Mouse (Mus musculus): Measurements from ENCODE around the gene Lgr5. TPM values are rescaled to one million over a fixed set of nuclear protein-coding genes. Genes with fewer than 3 reads are reported as not detected.

Lgr5 gene
- polyA plus RNA-seq, 1 experiment, result 0.05 TPM

DNA sequence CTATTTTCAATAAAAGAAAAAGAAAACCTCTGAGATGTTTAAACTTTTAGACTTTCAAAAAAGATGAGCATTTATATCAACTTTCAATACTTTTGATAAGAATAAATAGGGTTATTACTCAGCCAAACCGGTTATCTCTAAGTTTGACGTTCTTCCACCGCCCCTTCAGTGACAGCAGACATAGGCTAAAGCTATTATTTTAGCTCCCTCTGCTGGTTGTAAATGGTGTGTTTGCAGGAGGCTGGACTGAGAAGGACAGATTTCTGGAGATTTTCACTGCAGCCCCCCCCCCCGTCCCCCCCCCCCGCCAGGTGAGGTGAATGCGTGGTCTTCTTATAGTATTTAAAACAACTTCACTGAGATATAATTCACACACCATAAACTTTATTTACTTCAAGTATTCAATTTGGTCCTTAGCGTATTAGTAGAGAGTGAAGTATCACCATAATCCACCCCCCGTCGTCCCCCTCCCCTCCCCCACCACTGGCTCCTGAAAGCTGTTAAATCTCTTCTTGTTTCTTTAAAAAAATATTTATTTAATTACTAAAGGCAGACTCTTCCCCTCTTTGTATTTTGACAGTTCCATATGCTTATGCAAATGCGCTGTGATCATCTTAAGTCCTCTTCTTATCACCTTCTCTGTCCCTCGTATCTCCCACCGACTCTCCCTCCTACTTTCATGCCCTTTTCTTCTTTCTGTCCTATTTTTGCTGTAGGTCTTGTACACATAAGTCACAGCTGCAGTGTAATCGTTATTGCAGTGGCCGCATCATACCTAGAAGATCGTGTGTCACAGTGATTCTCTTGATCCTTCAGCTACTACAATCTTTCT lies 30.1 kb upstream of the Lgr5 start:
- H3K4me1 ChIP-seq (ENCODE audit: control insufficient read depth, insufficient read depth, low read length), result no peaks in the 10 kb centered on the region
- H3K27me3 ChIP-seq (ENCODE audit: control insufficient read depth, insufficient read depth, low read length), result no peaks in the 10 kb centered on the region
- no peak overlapping the region for H3K4me3 ChIP-seq (ENCODE audit: control insufficient read depth, low read depth, low read length)
- no peak overlapping the region for H3K27ac ChIP-seq (ENCODE audit: control insufficient read depth, insufficient read depth, low read depth, low read length)
- H3K36me3 ChIP-seq (ENCODE audit: control insufficient read depth, insufficient read depth, low read length), result no peaks in the 10 kb centered on the region
- TF ChIP-seq CTCF (IDR thresholded peaks at IDR 0.05; ENCODE audit: control insufficient read depth, insufficient read depth, insufficient replicate concordance, low read depth, low read length), result no peak
- TF ChIP-seq POLR2A (IDR thresholded peaks at IDR 0.05; ENCODE audit: control insufficient read depth, low read depth, low read length), result no peak

- Histone ChIP-seq H3K4me1 (ENCODE audit: control insufficient read depth, insufficient read depth, low read length) (no peaks in the 10 kb centered on the region; the same call in 1 of the 2 replicates), H3K36me3 (ENCODE audit: control insufficient read depth, insufficient read depth, low read length) (no peaks in the 10 kb centered on the region), H3K27me3 (ENCODE audit: control insufficient read depth, insufficient read depth, low read length) (no peaks in the 10 kb centered on the region), H3K4me3 (ENCODE audit: control insufficient read depth, low read depth, low read length) (no peak overlapping the region), H3K27ac (ENCODE audit: control insufficient read depth, insufficient read depth, low read depth, low read length) (no peak overlapping the region)
- no peak for TF ChIP-seq POLR2A (IDR thresholded peaks at IDR 0.05; ENCODE audit: control insufficient read depth, low read depth, low read length)
- TF ChIP-seq CTCF (IDR thresholded peaks at IDR 0.05; ENCODE audit: control insufficient read depth, insufficient read depth, insufficient replicate concordance, low read depth, low read length), result no peak
Observed at GRCm38 (mm10) chr10:115595748-115596147, 8.2 kb upstream of the Lgr5 start.

GRCm38 (mm10) chr10:115593651-115594050 lies 6.1 kb upstream of the Lgr5 start:
- Histone ChIP-seq H3K36me3 (ENCODE audit: control insufficient read depth, insufficient read depth, low read length) (no peaks in the 10 kb centered on the region), H3K4me3 (ENCODE audit: control insufficient read depth, low read depth, low read length) (no peak overlapping the region), H3K27ac (ENCODE audit: control insufficient read depth, insufficient read depth, low read depth, low read length) (no peak overlapping the region), H3K27me3 (ENCODE audit: control insufficient read depth, insufficient read depth, low read length) (no peaks in the 10 kb centered on the region), H3K4me1 (ENCODE audit: control insufficient read depth, insufficient read depth, low read length) (no peaks in the 10 kb centered on the region; the same call in 1 of the 2 replicates)
- no peak for TF ChIP-seq POLR2A (IDR thresholded peaks at IDR 0.05; ENCODE audit: control insufficient read depth, low read depth, low read length)
- TF ChIP-seq CTCF (IDR thresholded peaks at IDR 0.05; ENCODE audit: control insufficient read depth, insufficient read depth, insufficient replicate concordance, low read depth, low read length), result no peak

- H3K4me1 ChIP-seq (ENCODE audit: control insufficient read depth, insufficient read depth, low read length), result no peaks in the 10 kb centered on the region; the same call in 1 of the 2 replicates
- no peak overlapping the region for H3K27ac ChIP-seq (ENCODE audit: control insufficient read depth, insufficient read depth, low read depth, low read length)
- no peaks in the 10 kb centered on the region for H3K36me3 ChIP-seq (ENCODE audit: control insufficient read depth, insufficient read depth, low read length)
- no peaks in the 10 kb centered on the region for H3K27me3 ChIP-seq (ENCODE audit: control insufficient read depth, insufficient read depth, low read length)
- H3K4me3 ChIP-seq (ENCODE audit: control insufficient read depth, low read depth, low read length), result no peak overlapping the region
- no peak for TF ChIP-seq CTCF (IDR thresholded peaks at IDR 0.05; ENCODE audit: control insufficient read depth, insufficient read depth, insufficient replicate concordance, low read depth, low read length)
- TF ChIP-seq POLR2A (IDR thresholded peaks at IDR 0.05; ENCODE audit: control insufficient read depth, low read depth, low read length), result no peak
Observed at GRCm38 (mm10) chr10:115593221-115593620, 5.6 kb upstream of the Lgr5 start.

DNA sequence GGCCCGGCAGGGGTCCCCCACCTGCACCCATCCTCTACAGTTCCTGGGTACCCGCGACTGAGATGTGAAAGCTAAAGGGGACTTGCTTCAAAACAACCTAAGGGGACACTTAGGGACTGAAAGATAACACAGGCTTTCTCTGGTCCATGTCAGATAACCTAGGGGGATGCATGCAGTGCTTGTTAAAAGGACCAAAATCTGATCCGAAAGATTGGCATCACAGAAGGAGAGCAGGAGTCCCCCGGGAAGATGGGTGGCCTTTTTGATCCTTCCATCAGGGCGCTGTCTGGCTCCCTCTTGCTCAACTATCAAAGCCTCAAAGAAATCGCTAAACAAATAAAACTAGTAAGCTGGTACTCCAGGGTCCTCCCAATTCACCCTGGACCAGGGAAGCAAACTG lies 399 bp upstream of the Lgr5 start:
- Histone ChIP-seq H3K27ac (ENCODE audit: control insufficient read depth, insufficient read depth, low read depth, low read length) (no peak overlapping the region), H3K4me3 (ENCODE audit: control insufficient read depth, low read depth, low read length) (no peak overlapping the region), H3K27me3 (ENCODE audit: control insufficient read depth, insufficient read depth, low read length) (no peaks in the 10 kb centered on the region), H3K36me3 (ENCODE audit: control insufficient read depth, insufficient read depth, low read length) (no peaks in the 10 kb centered on the region), H3K4me1 (ENCODE audit: control insufficient read depth, insufficient read depth, low read length) (peaks cover 7% of the 10 kb centered on the region)
- TF ChIP-seq POLR2A (IDR thresholded peaks at IDR 0.05; ENCODE audit: control insufficient read depth, low read depth, low read length) (no peak), CTCF (IDR thresholded peaks at IDR 0.05; ENCODE audit: control insufficient read depth, insufficient read depth, insufficient replicate concordance, low read depth, low read length) (no peak)

GRCm38 (mm10) chr10:115586246-115587231 lies 1.0 kb downstream of the Lgr5 start:
- TF ChIP-seq POLR2A (IDR thresholded peaks at IDR 0.05; ENCODE audit: control insufficient read depth, low read depth, low read length), result no peak
- TF ChIP-seq CTCF (IDR thresholded peaks at IDR 0.05; ENCODE audit: control insufficient read depth, insufficient read depth, insufficient replicate concordance, low read depth, low read length), result no peak
- H3K4me3 ChIP-seq (ENCODE audit: control insufficient read depth, low read depth, low read length), result no peak overlapping the region; the same call in 1 of the 2 replicates
- H3K27me3 ChIP-seq (ENCODE audit: control insufficient read depth, insufficient read depth, low read length), result no peaks in the 10 kb centered on the region
- H3K4me1 ChIP-seq (ENCODE audit: control insufficient read depth, insufficient read depth, low read length), result peaks cover 7% of the 10 kb centered on the region
- no peaks in the 10 kb centered on the region for H3K36me3 ChIP-seq (ENCODE audit: control insufficient read depth, insufficient read depth, low read length)
- no peak overlapping the region for H3K27ac ChIP-seq (ENCODE audit: control insufficient read depth, insufficient read depth, low read depth, low read length)
